Mouse (Mus musculus): ENCODE data around the gene Glis2. TPM values are rescaled to one million over a fixed set of nuclear protein-coding genes. Genes with fewer than 3 reads are reported as not detected.

Glis2 gene
- polyA plus RNA-seq, 1 experiment = 29.6 TPM

- H3K36me3 ChIP-seq (ENCODE audit: control insufficient read depth, insufficient read depth) = no peaks in the 10 kb centered on the region
Observed at GRCm38 (mm10) chr16:4548953-4549688, 45.4 kb upstream of the Glis2 start.

DNA sequence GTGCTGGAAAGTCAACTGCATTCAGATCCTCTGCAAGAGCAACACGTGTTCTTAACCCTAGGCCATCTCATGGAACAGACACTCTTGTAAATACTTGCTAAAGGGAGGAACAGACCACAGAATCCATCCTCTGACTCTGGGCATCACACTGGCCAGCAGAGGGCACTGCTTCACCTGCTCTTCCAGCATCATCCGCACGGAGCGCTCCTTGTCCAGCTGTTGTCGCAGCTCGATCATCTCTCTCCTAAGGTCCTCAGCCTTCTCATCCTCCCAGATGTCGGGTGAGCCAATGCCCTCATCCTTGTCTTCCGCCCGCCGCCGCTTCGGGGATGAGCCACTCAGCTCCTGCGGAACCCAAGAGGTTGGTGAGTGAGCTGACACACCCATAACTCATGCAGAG lies 43.5 kb upstream of the Glis2 start:
- Histone ChIP-seq H3K36me3 (ENCODE audit: control insufficient read depth, insufficient read depth) (no peaks in the 10 kb centered on the region), H3K27me3 (ENCODE audit: control insufficient read depth, insufficient read depth, insufficient read length) (no peaks in the 10 kb centered on the region), H3ac (ENCODE audit: control insufficient read depth, insufficient read length) (no peak overlapping the region), H3K79me2 (ENCODE audit: control insufficient read depth, insufficient read depth) (peaks cover 25% of the 10 kb centered on the region), H3K4me3 (no peak overlapping the region), H3K4me2 (ENCODE audit: low read depth) (no peak overlapping the region)
- TF ChIP-seq SRF (IDR thresholded peaks at IDR 0.05; ENCODE audit: control insufficient read depth, insufficient read length, low read depth) (no peak), MAX (IDR thresholded peaks at IDR 0.05; ENCODE audit: low read depth) (no peak), MYOD1 (IDR thresholded peaks at IDR 0.05; ENCODE audit: control insufficient read depth in 1 of 3, insufficient read length in 2 of 3, low read depth in 2 of 3) (peak in 2 of 3 experiments; percentile 61), POLR2A (IDR thresholded peaks at IDR 0.05; ENCODE audit: insufficient read length, low read depth) (no peak), MYOG (IDR thresholded peaks at IDR 0.05; ENCODE audit: control insufficient read depth in 1 of 3, insufficient read depth in 1 of 3, insufficient read length in 2 of 3, low read depth in 2 of 3) (peak in 1 of 3 experiments; percentile 68), REST (IDR thresholded peaks at IDR 0.05; ENCODE audit: insufficient read depth, insufficient read length) (no peak), CEBPB (IDR thresholded peaks at IDR 0.05; ENCODE audit: insufficient read depth, poor library complexity, severe bottlenecking) (no peak), USF1 (IDR thresholded peaks at IDR 0.05; ENCODE audit: low read depth) (no peak), TCF3 (IDR thresholded peaks at IDR 0.05; ENCODE audit: insufficient read length, low read depth) (no peak)

More at GRCm38 (mm10) chr16:4548953-4549688, 45.4 kb upstream of the Glis2 start:
- no peak for TF ChIP-seq POLR2AphosphoS2 (IDR thresholded peaks at IDR 0.05; ENCODE audit: insufficient read length, low read depth)
- no peak for TF ChIP-seq POLR2A (IDR thresholded peaks at IDR 0.05; ENCODE audit: insufficient read length, low read depth)
- TF ChIP-seq CEBPB (IDR thresholded peaks at IDR 0.05; ENCODE audit: insufficient read depth, poor library complexity, severe bottlenecking) = no peak
- no peak for TF ChIP-seq MAX (IDR thresholded peaks at IDR 0.05; ENCODE audit: low read depth)
- TF ChIP-seq MYOD1 (IDR thresholded peaks at IDR 0.05; ENCODE audit: control insufficient read depth in 1 of 3, insufficient read length in 2 of 3, low read depth in 2 of 3) = no peak
- Histone ChIP-seq H3K4me3 (no peak overlapping the region), H3K4me2 (ENCODE audit: low read depth) (no peak overlapping the region), H3K79me2 (ENCODE audit: control insufficient read depth, insufficient read depth) (peaks cover 6% of the 10 kb centered on the region), H3K27me3 (ENCODE audit: control insufficient read depth, insufficient read depth, insufficient read length) (no peaks in the 10 kb centered on the region), H3ac (ENCODE audit: control insufficient read depth, insufficient read length) (no peak overlapping the region)

- no peak overlapping the region for H3K4me3 ChIP-seq
- no peak overlapping the region for H3ac ChIP-seq (ENCODE audit: control insufficient read depth, insufficient read length)
- H3K79me2 ChIP-seq (ENCODE audit: control insufficient read depth, insufficient read depth) = peaks cover 33% of the 10 kb centered on the region
- H3K36me3 ChIP-seq (ENCODE audit: control insufficient read depth, insufficient read depth) = no peaks in the 10 kb centered on the region
- TF ChIP-seq MAX (IDR thresholded peaks at IDR 0.05; ENCODE audit: low read depth) = no peak
- H3K27me3 ChIP-seq (ENCODE audit: control insufficient read depth, insufficient read depth, insufficient read length) = no peaks in the 10 kb centered on the region
- no peak overlapping the region for H3K4me2 ChIP-seq (ENCODE audit: low read depth)
Observed at GRCm38 (mm10) chr16:4551885-4552284, 42.6 kb upstream of the Glis2 start.

DNA sequence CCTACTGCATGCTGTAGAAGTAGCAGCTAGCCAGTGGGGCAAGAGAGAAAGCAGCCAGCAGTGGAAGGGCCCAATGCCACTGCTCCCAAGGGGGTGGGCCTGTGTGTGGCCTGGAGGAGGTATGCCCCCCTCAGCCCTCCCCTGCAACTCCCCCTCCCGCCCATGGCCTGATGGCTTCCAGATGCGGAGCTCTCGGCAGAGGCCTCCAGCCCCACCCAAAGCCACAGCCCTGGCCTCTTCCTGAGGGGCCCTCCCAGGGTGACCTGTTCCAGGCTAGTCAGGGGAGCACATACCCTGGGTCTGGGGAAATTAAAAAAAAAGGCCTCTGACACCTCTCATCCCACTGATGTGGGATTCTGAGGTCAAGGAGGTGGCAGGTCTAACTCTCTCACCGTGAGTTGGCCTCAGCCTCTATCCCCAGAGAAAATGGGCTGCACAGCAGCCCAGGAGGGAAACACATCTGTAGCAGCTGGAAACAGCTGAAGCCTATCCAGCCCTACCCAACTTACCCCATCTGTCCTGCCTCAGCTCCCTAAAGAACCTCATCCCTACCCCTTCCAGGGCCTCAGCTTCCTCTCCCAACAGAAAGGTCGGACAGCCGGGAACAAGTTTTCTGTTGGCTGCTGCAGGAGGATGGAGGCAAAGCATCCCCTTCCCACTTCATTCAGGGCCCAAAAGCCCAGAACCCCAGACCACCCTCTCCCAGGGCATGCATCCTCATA lies 41.5 kb upstream of the Glis2 start:
- TF ChIP-seq MYOG (IDR thresholded peaks at IDR 0.05; ENCODE audit: control insufficient read depth in 1 of 3, insufficient read depth in 1 of 3, insufficient read length in 2 of 3, low read depth in 2 of 3) (no peak), POLR2AphosphoS2 (IDR thresholded peaks at IDR 0.05; ENCODE audit: insufficient read length, low read depth) (no peak), MYOD1 (IDR thresholded peaks at IDR 0.05; ENCODE audit: control insufficient read depth in 1 of 3, insufficient read length in 2 of 3, low read depth in 2 of 3) (no peak), TCF3 (IDR thresholded peaks at IDR 0.05; ENCODE audit: insufficient read length, low read depth) (no peak)
- H3K4me3 ChIP-seq = no peak overlapping the region
- H3K36me3 ChIP-seq (ENCODE audit: control insufficient read depth, insufficient read depth) = no peaks in the 10 kb centered on the region
- H3K27me3 ChIP-seq (ENCODE audit: control insufficient read depth, insufficient read depth, insufficient read length) = no peaks in the 10 kb centered on the region
- H3K79me2 ChIP-seq (ENCODE audit: control insufficient read depth, insufficient read depth) = peaks cover 44% of the 10 kb centered on the region
- H3ac ChIP-seq (ENCODE audit: control insufficient read depth, insufficient read length) = no peak overlapping the region
- H3K4me2 ChIP-seq (ENCODE audit: low read depth) = peak overlapping the region; percentile 39

GRCm38 (mm10) chr16:4555555-4555954 lies 39.0 kb upstream of the Glis2 start:
- no peak for TF ChIP-seq E2F4 (IDR thresholded peaks at IDR 0.05; ENCODE audit: insufficient read depth)
- TF ChIP-seq USF1 (IDR thresholded peaks at IDR 0.05; ENCODE audit: low read depth) = no peak
- TF ChIP-seq SRF (IDR thresholded peaks at IDR 0.05; ENCODE audit: control insufficient read depth, insufficient read length, low read depth) = no peak
- TF ChIP-seq POLR2AphosphoS2 (IDR thresholded peaks at IDR 0.05; ENCODE audit: insufficient read length, low read depth) = no peak
- no peak for TF ChIP-seq MAX (IDR thresholded peaks at IDR 0.05; ENCODE audit: low read depth)
- TF ChIP-seq TCF3 (IDR thresholded peaks at IDR 0.05; ENCODE audit: insufficient read length, low read depth) = no peak
- no peak for TF ChIP-seq CEBPB (IDR thresholded peaks at IDR 0.05; ENCODE audit: insufficient read depth, poor library complexity, severe bottlenecking)
- no peak for TF ChIP-seq MYOG (IDR thresholded peaks at IDR 0.05; ENCODE audit: control insufficient read depth in 1 of 3, insufficient read depth in 1 of 3, insufficient read length in 2 of 3, low read depth in 2 of 3)
- no peak for TF ChIP-seq POLR2A (IDR thresholded peaks at IDR 0.05; ENCODE audit: insufficient read length, low read depth)
- no peak for TF ChIP-seq TCF12 (IDR thresholded peaks at IDR 0.05; ENCODE audit: insufficient read depth, poor library complexity, severe bottlenecking)
- H3K4me3 ChIP-seq = no peak overlapping the region
- H3ac ChIP-seq (ENCODE audit: control insufficient read depth, insufficient read length) = no peak overlapping the region
- H3K27me3 ChIP-seq (ENCODE audit: control insufficient read depth, insufficient read depth, insufficient read length) = no peaks in the 10 kb centered on the region
- H3K4me2 ChIP-seq (ENCODE audit: low read depth) = no peak overlapping the region
- peaks cover 48% of the 10 kb centered on the region for H3K79me2 ChIP-seq (ENCODE audit: control insufficient read depth, insufficient read depth)
- H3K36me3 ChIP-seq (ENCODE audit: control insufficient read depth, insufficient read depth) = no peaks in the 10 kb centered on the region

Data from myocyte (in vitro differentiated cells).